Mouse (Mus musculus) liver, adult 2 months (tissue): ENCODE results near the gene Sdr42e1.

Experiments used
- CTCF ChIP-seq: fragments of 200-500 bp; IDR thresholded peaks from 2 replicates; pipeline ENCODE4 v1.5.1; 2011; ENCODE audit warnings: low read depth, low read length, control low read depth
- POLR2A ChIP-seq: fragments of 200-500 bp; IDR thresholded peaks from 2 replicates; pipeline ENCODE4 v1.6.1; 2011; ENCODE audit warnings: low read length, control low read depth; ENCODE audit not compliant: insufficient read depth; ENCODE audit errors: extremely low read depth

DNA sequence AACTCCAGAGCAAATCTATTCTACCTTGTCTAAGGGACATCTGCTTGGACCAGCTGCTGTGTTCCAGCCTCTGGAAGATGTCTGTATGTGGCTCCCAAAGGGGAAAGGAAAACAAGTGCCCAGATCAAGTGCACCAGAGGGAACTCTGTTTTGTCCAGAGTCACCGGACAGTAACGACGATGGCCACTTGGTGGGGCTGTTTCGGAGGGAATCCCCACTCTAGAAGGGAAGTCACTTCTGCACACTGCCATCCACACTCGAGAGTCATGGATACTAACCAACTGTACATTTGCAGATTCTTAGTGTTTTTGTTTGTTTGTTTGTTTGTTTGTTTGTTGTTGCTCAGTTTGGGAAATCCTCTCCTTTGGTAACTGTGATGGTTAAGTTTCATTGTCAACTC, 23.8 kb upstream of the Sdr42e1 start:
- no peak for TF ChIP-seq POLR2A
- peak; percentile 78 for TF ChIP-seq CTCF
